Mouse (Mus musculus) kidney, adult 8-10 months (tissue): Measurements from ENCODE around the gene Appbp2.
"Not testable (repeated sequence)": the region's sequence is repeated elsewhere in the genome, so short reads cannot be mapped to it uniquely, and the experiment has no call there.

Experiments
- DNase-seq, 2 experiments: peaks; one replicate each; pipeline ENCODE4 v3.0.0; 2022

The Appbp2 gene

DNA sequence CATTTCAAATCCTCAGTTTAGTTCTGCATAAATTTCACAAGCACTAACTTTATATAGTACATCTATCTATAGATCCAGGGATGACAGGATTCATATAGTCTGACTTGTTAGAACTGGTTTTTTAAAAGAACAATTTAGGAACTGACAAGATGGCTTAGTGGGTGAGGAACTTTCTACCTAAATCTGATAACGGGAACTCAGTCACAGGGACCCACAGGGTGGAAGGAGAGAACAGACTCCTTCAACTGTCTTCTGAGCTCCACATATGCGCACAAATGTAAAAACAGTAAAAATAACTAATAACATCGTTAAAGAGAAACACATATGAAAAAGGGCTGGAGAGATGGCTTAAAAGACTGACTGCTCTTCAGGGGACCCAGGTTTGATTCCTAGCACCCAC lies 15.9 kb downstream of the Appbp2 start:
- no peak for DNase-seq

DNA sequence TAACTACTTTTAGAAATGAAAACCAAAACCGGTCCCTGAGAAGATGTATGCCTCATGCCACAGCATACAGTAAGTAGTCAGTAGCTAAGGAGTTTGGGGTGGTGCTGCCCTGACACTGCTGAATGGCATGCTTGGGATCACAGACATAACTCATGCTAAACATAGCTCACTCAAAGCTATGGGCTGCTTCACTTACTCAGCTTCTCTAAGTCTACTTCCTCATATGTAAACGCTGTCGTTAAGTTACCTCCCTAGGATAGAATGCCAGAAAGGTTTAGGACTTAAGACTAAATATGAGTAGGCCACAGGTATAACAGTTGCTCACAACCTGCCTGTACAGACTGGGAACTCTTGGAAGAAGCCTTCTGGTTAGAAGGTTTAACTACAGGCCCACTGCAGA lies 20.3 kb downstream of the Appbp2 start:
- DNase-seq: no peak

DNA sequence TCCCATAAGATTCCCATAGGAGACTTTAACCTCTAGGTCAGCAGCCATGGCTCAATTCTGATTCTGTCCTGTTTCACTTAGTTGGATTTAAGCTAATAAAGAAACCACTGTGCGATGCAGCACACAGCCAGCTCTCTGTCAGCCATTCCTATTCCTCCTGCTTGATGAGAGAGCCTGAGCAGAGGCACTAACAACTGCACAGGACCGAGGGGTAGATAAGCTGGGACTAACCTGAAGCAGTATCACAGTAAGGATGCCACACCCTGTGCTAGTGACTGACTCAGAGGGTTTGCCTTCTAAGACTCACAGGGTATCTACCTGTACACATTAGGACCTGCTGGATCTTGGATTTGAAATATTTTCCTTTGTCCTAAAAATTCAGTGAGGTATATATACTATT lies 21.7 kb downstream of the Appbp2 start:
- DNase-seq: no peak

DNA sequence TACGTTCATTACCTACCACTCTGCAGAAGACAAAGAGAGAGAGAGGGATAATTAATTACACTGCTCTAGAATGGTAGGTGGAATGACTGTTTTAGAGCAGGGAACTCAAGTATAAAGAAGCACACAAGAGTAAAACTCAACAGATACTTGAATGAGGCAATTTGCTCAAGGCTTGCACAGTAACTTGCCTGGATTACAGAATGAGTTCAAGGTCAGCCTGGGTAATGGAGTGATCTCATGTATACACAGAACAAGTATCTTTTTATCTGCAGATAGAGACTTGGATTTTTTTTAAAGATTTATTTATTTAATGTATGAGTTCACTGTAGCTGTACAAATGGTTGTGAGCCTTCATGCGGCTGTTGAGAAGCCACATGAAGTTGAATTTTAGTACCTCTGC lies 23.8 kb downstream of the Appbp2 start:
- DNase-seq: no peak

DNA sequence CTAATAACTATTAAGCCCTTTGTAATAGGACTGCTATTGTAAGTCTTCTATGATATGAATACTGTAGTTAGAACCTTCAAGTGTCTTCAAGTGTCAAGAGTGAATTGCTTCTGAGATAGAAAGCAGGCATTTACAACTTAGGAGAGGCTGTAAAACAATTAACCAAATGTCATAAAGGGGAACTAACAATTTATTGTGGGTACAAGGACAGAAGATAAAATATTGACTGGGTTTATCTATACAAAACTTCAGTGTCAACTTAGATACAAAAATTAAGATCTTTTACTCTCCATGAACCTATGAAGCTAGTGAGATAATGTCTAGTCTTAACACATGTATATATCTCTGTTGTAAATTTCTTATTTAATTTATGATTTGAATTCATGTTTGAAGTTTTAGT lies 28.7 kb downstream of the Appbp2 start:
- no peak for DNase-seq

DNA sequence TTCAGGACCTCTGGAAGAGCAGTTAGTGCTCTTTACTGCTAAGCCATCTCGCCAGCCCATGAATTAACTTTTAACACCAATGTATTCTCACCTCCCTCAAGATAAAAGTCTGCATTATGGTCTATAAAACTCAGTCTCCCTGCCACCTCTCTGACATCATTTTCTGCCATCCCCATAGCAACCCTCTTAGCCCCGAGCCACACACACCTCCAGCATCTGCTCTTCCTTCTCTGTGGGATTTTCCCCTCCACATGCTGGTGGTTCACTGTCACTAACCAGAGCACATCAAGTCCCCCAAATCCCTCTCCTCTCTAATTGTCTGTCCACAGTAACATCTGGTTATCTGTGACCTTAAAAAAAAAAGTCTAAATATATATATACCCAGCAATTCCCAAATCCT lies 36.0 kb downstream of the Appbp2 start:
- no peak for DNase-seq

DNA sequence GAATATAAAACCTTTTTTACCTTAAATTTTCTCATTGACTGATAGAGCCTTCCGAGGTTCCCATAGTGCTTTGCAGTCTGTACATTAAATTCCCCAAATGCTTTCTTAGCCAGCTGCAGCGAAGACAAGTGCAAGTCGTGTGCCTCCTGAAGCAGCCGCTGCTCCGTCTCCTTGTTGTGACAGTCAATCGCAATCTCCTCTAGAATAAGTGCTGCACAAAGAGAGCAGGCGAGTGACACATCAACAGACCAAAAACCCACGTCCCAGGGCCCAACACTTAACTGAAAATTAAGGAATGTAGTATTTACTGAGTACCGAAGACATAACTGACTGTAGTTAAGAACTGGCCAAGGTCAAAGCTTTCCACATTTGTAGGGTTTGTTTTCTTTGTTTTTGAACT lies 38.9 kb downstream of the Appbp2 start:
- DNase-seq: no peak

DNA sequence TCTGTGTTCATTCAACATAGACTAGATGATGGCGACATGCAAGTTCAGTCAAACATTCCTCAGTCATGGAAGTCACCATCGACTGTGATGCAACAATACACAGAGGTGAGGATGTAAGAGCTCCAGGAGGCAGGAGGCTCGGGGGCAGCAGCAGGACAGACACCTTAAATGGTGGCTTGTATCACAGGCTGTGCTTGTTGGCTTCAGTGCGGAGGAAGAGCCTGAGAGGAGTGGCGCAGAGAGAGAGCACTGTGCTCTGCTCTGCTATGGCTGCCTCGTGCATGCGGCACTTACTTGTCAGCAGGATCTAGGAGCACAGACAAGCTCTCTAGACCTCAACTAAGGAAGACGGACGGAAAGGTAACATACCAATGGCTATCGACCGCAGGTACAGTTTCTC lies 40.7 kb downstream of the Appbp2 start:
- DNase-seq: no peak

DNA sequence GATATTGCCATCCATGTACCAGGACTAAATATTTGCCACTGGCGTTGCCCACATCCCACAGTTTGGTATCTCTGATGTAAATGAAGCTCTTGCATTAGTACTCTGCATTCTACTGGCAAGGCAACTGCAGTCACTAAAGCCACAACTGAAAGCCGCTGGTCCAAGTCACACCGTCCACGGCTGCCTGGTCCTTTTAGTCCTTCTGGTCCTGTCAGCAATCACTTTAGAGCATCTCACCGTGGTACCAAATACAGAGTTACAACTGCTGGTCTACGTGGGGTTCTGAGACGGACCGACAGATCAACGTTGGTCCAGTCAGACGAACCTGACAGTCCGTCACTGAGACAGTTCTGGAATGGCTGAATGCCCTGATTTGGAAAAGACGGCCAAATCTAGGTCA lies 44.2 kb downstream of the Appbp2 start:
- DNase-seq: no peak

DNA sequence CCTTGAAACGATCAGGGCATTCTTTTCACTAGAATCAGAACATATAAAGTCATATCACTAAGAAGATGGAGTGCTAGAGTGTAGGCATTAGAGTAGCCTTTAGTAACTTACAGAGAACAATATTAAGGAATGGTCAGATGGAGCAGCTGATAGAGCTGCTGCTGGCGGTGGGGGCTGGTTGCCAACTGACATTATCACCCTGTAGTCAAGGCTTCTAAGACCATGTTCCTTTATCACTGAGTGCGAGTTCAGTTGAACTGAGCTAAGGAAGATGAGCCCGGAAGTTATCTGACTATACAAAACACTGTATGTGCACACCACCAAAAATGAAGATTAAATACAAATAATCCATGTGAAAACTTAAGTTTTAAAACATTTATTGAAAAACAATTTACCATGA lies 45.8 kb downstream of the Appbp2 start:
- DNase-seq: no peak

DNA sequence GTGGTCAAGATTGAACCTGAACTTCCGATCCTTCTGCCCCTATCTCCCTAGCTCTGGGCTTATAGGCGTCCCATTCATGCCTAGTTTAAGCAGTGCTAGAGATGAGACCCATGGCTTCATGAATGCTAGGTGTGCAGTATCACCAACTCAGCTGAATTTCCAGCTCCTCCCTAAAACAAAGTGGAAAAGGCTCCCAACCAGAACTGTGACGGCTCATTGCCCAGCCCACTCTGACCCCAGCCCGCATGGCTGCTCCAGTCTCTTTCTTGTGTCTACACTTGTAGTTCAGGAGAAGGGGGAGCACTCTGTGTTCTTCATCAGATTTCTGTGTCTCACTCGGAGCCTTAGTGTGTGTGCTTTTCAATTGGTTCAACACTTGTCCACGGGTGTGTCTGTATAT lies 50.1 kb downstream of the Appbp2 start:
- DNase-seq: no peak

DNA sequence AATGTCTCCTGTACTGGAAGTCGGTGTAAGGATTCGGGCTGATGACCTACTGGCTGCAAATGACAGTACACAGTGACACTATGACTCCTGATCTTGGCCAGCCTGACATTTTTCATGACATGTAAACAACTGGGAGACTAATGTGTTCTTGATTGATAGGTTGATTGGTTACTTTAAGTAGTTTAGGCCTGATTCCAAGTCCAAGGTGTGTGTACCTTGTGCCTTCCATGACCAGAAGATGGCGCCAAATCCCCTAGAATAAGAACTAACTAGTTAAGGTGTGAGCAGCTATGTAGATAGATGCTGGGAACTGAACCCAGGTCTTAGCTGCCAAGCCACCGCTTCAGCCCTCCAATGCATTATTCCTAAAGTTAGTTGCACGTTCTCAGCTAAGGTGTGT lies 50.8 kb downstream of the Appbp2 start:
- peak; percentile 41 to 70 for DNase-seq

DNA sequence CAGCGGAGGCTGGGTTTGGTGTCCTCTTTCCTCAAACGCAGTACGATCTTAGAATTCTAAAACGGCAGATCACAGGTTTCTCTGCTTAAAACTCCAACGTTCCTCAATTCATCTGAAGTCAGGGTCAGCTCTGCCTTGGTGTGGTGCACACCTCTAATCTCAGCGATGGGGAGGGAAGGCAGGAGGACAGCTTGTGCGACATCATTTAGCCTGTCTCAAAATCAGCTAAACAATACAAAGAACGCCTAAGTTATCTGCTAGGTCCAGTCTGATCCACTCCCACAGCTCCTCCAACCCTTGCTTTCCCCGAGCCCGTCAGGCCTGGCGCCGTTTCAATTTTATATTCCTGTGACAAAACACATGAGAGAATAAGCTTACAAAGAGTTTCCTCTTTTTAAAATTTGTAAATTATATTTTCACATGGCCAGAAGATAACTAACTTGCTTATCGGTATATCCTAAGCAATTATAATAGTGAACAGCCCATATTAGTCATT lies 51.6 kb downstream of the Appbp2 start:
- DNase-seq: no peak

DNA sequence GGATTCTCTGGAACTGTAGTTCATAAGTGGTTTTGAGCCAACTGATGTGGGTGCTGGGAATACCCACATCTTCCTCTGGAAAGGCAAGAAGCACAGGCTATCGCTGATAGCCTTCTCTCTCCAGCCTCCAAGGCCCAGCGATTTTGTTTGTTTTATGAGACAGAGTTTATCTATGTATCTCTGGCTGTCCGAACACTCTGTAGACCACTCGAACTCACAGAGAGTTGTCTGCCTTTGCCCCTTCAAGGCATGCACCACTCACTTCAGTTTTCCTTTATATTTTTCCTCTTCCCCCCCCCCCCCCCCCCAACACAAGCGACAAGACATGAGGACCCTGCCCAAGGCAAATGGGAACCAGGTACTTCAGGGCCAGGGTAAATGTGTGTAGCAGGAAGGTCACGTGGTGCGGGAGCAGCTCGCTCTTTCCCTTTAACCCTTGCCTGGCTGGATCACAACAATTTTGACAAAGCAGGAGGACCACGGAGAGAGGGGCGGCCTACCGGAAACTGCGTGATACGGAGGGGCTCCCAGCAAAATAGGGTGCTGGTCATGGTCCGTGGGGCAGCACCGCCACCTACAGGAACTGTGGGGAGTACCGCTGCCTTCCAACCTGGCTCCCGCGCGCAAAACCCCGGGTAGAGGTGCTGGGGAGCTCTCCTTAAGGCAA lies 52.2 kb downstream of the Appbp2 start:
- peak; percentile 41 to 60 for DNase-seq

DNA sequence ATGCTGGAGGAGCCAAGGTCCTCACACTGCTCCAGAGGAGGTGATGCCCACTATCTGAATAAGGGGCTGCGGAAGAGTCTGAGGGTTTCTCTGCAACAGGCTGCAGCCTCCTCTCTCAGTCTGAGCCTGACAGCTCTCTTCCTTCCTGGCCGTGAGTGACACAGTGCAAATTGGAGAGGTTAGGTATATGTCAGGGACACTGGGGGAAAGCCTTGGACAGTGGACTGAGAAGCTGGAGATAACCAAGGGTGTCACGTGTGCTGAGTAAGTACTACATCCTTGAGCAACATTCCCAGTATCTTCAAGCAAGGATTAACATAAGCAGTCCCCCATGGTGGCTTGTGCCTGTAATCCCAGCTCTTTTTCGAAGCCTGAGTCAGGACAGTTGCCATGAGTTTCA lies 56.5 kb downstream of the Appbp2 start:
- DNase-seq: no peak

DNA sequence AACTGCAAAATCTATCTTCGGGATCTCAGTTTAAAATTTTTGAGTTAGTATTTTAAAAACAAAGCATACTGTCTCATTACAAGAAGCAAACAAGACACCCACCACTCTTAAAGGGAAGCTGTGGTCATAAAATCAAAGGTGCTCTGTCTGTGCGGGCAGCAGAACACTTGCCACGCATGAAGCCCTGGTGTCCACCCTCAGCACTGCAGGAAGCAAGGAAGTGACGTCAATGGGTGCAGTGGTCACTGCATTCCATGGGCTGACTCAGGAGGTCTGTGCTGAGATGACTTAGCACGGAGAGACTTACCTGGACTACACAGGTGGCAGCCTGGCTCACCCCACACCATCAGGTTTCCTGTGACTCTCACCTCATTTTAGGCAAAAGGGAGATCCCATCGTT lies 57.2 kb downstream of the Appbp2 start:
- no peak for DNase-seq

DNA sequence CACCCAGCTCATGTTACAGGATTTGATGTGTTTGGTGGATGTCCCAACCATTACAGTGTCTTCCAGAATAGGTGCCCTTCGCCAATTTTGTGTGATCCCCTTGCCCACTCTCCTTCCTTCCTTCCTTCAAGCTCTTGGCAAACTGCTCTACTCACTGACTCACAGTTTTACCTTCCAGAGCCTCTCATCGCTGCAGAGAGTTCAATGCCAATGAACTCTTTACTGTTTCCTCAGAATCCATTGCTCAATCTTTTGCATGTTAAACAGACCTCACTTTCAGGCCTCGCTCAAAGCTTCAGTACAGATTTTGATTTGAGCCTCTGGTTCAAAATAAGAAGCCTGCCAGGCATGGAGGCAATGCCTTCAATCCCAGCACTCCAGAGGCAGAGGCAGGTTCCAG lies 59.0 kb downstream of the Appbp2 start:
- no peak for DNase-seq

DNA sequence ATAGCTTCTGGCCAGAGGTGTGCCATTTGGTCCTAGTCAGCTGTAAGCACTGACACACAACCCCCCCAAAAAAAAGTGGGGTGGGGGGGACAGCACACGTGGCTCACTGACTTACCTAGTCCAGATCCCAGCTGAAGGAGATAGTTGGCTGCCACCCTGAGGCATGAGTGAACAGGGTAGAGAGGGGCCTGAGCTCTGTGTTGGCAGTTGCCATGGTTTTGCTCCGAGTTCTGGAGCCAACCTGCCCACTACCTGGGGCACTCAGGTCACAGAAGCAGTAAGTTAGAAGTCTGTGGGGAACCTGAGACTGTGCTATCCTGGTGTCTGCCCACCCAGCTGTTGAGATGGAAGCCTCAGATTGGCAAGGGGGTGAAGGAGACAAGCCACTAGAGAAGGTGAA lies 64.1 kb downstream of the Appbp2 start:
- no peak for DNase-seq

DNA sequence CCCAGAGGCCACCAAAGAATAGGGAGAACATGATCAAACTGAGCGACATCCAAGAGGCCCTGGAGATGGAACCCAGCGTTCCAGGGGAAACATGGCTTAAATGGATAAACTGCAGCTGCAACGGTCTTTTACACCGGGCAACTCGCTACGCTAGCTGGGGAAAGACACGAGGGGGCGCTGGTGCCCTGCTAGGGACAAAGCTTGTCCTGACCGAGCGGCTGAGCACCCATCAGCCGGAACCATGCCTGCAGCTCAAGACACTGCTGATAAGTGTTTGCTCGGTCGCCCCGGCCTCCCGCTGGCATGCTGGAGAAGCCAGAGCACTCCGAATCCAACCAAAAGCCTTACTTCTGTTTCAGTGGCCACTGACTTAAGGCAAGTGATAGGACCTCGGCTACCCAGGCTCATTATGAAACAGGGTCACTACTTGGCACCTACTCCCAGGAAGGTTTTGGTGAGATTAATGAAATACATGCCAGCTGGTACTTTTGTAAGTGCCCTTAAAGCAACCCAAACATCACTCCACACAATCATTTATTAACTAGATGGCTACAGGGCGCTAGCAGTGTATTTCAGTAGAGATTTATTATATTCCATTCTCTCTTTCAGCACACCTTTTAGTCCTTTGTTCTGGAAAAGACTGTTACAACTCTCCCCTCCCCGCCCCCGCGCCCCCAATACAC lies 64.7 kb downstream of the Appbp2 start, which contains the start of gene 1700125H20Rik:
TSS of gene 1700125H20Rik (plus strand) at position 347 of the 683 bp plus-strand sequence.
- DNase-seq: peak; percentile 85 to 92

DNA sequence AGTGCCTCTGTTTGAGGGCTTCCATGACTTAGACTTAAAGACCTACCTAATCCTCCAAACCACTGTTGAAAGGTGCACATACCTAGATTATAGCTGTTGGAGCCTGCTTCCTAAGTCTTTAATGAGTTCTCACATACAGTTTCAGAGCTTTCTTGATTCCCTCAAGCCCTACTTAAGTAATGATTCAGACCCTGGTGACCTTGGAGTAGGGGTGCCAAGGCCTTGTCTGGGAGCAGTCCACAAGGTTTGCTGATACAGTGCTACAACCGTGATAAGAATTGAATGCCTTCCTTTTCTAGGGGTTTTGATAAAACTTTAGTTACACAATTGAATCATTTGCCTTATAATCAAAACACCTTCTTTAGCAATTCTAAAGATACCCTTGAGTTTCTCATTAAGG lies 67.4 kb downstream of the Appbp2 start:
- DNase-seq: no peak

DNA sequence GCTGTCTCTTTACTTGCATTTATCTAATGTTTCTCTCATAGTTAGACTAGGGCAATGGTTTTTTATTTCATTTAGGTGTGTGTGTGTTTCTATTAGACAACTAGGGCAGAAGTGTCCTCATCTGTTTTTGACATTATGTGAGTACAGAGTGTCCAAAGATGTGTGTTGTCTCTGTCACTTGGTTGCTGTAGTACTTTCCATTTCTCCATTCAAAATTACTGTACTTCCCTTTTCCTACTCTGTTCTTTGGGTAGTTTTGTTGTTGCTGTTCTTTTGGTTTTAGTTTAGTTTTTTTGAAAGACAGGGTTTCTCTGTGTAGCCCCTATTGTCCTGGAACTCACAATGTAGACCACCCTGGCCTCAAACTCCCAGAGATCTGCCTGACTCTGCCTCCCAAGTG lies 70.6 kb downstream of the Appbp2 start:
- no peak for DNase-seq

DNA sequence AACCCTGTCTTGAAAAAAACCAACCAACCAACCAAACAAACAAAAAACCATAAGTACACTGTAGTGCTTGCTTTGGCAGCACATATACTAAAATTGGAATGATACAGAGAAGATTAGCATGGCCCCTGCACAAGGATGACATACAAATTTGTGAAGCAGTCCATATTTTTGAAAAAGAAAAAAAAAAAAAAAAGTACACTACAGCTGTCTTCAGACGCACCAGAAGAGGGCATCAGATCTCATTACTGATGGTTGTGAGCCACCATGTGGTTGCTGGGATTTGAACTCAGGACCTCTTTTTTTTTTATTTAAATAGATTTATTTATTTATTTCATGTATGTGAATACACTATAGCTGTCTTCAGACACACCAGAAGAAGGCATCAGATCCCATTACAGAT lies 71.9 kb downstream of the Appbp2 start:
- not testable (repeated sequence) for DNase-seq

DNA sequence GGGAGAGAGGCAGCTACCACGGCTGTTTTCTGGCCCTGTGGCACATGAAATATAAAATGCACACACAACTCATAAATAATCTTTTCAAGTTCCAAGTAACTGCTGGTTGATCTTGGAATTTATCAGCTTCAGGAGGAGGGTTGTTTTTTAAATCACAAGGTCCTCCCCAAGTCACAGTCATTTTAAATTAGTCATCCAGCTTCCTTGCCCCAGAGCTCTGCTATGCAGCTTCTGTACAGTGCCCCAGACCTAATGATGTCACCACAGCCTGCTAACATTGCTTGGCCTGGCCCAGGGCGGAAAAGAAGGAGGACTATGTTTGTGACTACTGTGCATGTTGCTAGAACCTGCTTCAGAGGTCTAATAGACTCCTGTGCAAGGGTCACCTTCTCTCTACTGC lies 77.6 kb downstream of the Appbp2 start:
- DNase-seq: no peak

DNA sequence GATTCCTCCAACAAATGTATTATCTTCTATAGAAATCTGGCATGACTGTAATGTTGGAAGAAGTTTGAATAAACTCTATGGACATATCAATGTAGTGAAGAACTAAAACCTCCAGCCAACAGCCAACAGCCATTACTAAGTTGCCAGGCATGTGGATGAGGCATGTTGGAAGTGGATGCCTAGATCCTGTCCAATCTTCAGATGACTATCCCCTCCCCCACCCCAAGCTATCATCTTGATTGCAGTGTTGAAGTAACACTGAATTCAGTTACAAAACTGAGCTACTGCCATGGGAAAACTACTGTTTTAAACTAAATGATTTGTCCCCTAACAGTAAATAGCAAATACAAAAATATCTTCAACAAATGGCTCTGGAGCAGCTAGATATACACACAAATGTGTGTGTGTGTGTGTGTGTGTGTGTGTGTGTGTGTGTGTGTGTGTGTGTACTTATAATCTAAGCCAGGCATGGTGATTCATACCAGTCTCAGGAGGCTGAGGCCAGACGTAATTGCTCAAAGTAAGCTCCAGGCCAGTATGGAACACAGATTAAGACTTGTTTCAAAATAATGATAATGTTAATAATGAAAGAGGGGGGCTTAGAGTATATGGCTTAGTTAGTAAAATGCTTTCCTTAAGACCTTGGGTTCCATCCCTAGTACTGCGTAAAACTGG lies 82.5 kb downstream of the Appbp2 start:
- no peak for DNase-seq
